Comparison of ENCODE assay signal across 13 mouse cellular contexts in genomic region chr8:96340702-96341101, GRCm38 (mm10).
"Had no signal": no experiment of that assay in that cellular context is flagged by ENCODE, and none has a peak within 500 bp of the region (broad histone marks: within the 10 kb centered on the region; RNA-seq: fewer than 3 reads in every experiment).

No protein-coding gene starts in this region.

- DNase-seq: lung, embryonic 14.5 days; lung, postnatal 10 days; lung, postnatal 4 days; midbrain, embryonic 14.5 days; retina, postnatal 1 day; right cerebral cortex, adult 18-20 months; right cerebral cortex, postnatal 25 days; right cerebral cortex, postnatal 4 days; spleen, adult 18-20 months; thymus, adult 18-20 months; thymus, postnatal 14 days; thymus, postnatal 36 days had no signal

- ATAC-seq: midbrain, embryonic 16.5 days had no signal
